Mouse (Mus musculus) right cerebral cortex, postnatal 36 days (tissue): ENCODE data around the gene Olfml2a.

Source experiments
- DNase-seq, 2 experiments: peaks; one replicate each; pipeline ENCODE4 v3.0.0; 2022; ENCODE audit warnings: low spot score in 2 of 2, mixed read lengths in 1 of 2

Olfml2a gene

DNA sequence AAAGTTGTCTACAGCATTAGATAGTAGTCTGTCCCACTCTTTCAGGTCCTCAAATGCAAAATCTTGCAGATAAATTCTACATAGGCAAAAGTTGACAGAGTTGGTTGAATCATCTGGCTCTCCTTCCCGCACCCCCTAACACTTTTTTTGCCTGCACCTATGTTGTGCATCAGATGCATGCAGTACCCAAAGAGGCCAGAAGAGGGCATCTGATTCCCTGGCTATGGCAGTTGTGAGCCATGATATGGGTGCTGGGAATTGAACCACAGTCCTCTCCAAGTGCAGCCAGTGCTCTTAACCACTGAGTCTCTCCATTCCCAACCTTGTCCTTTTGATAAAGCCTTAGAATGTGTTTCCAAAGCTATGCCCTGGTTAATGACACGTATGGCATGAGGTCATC, 51.7 kb downstream of the Olfml2a start:
- no peak for DNase-seq

GRCm38 (mm10) chr2:38986580-38986979, 54.8 kb downstream of the Olfml2a start:
- DNase-seq, result no peak

DNA sequence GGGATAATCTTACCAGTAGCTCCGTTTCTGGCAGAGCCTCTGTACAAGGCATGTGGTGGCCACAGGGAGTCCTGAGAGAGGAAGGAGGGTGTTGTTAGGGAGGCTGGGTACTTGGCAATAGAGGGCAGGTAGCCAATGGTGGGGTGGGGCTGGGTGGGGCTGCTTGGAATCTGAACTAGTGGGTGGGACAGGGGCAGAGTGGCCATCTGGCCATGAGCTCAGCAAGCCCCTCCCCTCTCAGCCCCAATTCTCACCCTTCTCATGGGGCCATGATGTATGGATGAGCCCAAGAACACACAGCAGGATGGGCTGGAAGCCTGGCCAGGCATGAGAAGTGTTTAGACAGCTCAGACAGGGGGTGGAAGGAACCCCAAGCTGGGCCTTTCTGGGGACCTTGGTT, 55.6 kb downstream of the Olfml2a start:
- DNase-seq, result no peak

GRCm38 (mm10) chr2:38987803-38988510, 56.2 kb downstream of the Olfml2a start:
- no peak for DNase-seq

DNA sequence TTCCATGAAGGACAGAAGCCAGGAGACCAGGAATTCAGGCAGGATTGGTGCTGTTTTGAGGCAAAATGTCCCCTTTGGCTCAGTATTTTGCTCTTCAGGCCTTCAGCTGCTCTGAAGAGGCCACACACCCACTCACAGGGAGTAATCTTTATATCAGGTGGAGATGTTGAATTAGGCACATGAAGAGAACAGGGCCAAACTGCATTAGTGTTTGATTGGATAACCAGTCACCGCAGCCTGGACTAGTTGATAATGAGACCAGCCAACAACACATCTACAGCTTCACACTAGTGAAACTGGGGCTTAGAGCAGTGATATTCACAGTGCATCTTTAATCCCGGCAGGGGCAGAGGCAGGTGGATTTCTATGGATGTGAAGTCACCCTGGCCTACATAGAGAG, 57.2 kb downstream of the Olfml2a start:
- DNase-seq, result no peak

- DNase-seq, result no peak
Observed at GRCm38 (mm10) chr2:38992004-38992403, 60.2 kb downstream of the Olfml2a start.

GRCm38 (mm10) chr2:38992452-38992851, 60.7 kb downstream of the Olfml2a start:
- DNase-seq, result no peak

DNA sequence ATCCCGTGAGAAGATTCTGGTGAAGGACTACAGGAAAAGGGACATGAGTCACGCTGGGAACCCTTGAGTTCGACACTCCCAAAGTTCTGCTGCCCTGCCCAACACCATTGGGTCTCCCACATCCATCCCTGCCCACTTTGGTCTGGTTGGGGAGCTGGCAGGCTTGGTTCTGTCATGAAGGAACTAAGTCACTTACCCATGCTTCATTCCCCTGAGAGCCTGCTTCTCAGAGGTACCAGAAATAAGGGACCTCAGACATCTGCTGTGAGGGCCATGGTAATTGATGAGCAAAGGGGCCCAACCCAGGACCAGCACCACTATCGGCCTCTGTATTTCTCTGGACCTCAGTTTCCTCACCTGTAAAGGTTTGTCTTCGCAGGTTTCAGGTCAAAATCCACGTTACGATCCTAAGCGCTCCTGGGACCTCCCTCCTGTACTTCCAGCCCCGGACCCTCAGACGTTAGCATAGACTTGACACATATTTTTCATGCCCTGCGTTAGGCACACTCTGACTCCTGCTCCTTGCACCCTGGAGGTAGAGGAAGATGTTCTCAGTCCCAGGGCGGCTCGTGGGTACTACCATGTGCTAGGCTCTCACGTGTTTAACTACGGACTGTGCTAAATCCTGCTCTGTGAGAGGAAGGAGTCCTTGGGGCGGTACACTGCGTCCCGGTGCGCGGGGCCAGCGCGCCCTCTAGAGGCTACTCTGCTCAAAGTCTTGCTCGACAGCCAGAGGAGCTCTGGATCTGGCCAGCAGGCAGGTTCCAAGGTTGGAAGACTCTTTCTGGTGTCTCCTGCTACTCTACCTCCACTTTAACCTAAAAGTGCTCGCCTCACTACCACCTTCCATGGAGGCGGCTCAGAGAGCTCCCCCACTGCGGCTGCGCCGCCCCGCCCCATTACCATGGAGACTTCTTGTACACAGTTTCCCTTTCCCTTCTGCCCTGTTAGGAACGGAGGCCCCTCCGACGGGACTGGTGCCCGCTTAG, 65.9 kb downstream of the Olfml2a start, which contains the start of gene Wdr38:
TSS of gene Wdr38 (plus strand) at position 91 of the 989 bp plus-strand sequence.
- DNase-seq, result peak; percentile 82 to 83

DNA sequence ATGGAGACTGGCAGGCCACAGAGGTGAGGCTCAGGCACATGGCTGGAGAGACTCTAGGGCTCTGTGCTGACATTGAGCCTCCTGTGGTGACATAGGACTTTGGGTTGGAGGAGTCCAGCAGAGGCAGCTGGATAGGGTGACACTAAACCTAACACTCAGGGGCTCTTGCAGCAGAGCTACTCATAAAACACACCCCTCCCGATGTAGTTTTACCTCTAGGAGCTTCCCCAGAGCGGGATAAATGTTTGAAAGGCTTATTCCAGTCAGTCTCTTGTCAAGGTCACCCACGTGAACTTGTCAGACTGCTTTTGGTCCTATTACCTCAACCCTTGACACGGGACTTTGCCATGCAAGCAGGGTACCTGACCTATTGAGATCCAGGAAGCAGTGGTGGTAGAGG, 67.6 kb downstream of the Olfml2a start:
- no peak for DNase-seq

- DNase-seq, result no peak
Observed at GRCm38 (mm10) chr2:38999910-39000586, 68.3 kb downstream of the Olfml2a start.

DNA sequence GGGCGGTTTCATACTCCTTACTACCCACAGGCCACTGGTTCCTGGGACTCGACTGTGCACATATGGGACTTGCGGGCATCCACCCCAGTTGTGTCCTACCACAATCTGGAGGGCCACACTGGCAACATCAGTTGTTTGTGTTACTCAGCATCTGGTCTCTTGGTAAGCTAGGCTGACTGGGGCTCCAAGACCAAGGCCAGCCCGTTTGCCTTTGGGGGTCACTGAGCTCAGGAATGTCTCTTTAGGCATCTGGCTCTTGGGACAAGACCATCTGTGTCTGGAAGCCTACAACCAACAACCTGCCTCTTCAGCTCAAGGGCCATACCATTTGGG, 68.8 kb downstream of the Olfml2a start:
- DNase-seq, result no peak

DNA sequence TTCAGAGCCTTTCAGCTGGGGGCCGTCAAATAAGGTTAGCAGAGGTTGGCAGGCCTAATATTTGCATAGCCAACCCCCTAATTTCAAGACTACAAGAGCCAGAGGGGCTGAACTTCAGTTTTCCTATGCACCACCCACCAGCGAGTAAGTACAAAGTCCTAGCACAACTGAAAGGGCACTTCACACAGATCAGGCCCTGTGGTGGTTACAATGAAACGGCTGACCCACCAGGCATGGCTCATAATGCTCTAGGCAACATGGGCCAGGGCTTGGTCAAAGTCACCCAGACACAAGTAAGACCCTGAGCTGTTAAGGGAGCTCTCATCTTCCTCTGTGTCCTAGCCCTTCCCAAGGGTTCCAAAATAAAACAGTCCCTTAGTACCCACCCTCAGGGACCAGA, 70.1 kb downstream of the Olfml2a start:
- DNase-seq, result no peak

DNA sequence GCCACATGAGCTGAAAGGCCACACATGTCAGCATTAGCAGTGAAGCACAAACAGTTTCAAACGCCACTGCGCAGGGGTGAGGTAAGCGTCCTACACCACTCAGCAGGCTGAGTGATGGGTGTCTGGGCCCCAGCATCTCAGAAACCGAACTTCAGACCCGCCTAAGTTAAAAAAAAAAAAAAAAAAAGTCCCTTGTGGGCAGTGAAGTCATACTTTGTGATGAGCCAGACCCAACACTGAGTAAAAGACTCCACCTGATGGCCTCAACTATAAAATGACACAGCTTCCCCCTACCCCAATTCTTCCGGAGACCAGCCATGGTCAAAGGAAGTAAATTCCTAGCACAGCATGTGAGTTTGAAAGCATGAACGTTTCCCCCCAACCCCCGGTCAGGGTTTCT, 71.3 kb downstream of the Olfml2a start:
- DNase-seq, result no peak

GRCm38 (mm10) chr2:39003512-39003911, 71.7 kb downstream of the Olfml2a start:
- DNase-seq, result no peak

DNA sequence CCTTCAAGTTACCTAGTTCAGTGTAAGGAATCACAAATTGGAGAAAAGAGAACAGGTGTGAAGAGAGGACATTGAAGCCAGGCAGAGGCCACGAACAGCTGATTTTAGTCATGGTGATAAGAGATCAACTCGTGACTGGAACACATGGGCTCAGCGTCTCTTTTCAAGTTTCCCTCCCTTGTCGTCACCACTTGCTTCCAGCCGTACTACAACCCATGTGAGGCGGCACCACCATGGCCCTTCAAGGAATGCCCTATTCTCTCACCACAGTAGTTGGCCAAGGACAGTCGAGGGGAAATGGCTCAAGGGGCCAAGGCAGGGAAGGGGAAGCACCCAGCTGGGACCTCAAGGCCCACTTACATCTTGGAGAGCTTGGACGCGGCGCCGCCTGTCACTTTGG, 72.6 kb downstream of the Olfml2a start:
- no peak for DNase-seq

DNA sequence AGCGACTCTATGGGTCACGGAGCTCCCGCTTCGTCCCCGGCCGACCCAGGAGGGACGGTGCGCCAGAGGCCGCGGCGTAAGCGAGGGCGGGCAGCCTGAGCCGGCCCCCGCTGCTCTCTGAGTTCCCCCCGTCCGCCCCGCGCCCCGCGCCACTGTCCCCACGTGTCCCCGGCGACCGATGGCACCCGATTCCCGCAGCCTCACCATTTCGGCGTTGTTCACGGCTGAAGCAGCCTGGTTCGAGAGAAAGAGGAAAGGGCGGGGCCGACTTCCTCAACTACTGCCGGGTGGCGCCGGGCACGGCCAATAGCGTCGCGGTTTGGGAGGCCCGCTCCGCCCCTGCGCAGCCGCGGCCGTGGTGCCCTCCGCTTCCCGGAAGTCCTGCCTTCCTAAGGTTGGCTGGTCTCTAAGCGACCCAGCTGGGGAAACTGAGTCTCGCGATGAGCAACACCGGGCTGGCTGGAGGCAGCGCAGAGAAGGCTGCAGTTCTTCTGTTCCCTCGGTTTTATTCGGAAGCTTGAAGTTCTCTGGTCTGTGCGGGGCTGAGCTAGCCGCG, 73.2 kb downstream of the Olfml2a start, which contains the start of gene Arpc5l:
TSS of gene Arpc5l (plus strand) at position 469 of the 556 bp plus-strand sequence.
- DNase-seq, result peak; percentile 89 to 90

DNA sequence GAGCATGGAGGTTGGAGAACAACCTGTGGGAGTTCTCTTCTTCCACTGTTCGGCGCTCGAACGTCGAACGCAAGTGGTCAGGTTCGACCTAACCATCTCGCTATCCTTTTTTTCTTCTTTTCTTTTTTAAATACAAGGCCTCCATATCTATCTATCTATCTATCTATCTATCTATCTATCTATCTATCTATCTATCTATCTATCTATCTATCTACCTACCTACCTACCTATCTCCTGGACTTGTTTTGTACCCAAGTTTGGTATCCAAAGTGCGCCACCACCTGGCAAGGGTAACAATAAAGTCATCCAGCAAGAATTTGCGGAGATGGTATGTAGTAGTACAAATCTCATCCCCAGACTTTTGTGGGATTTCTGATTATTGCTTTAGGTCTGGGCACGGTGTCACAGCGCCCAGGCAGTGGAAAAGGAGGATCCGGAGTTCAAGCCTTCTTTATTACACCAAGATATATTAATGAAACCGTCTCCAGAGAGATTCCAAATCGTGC, 73.8 kb downstream of the Olfml2a start, which contains the start of gene Rpl35:
TSS of gene Rpl35 (minus strand) at position 51 of the 506 bp plus-strand sequence.
- no peak for DNase-seq

- no peak for DNase-seq
Observed at GRCm38 (mm10) chr2:39006149-39006730, 74.5 kb downstream of the Olfml2a start.

GRCm38 (mm10) chr2:39007865-39008264, 76.1 kb downstream of the Olfml2a start:
- peak; percentile 89 to 93 for DNase-seq

DNA sequence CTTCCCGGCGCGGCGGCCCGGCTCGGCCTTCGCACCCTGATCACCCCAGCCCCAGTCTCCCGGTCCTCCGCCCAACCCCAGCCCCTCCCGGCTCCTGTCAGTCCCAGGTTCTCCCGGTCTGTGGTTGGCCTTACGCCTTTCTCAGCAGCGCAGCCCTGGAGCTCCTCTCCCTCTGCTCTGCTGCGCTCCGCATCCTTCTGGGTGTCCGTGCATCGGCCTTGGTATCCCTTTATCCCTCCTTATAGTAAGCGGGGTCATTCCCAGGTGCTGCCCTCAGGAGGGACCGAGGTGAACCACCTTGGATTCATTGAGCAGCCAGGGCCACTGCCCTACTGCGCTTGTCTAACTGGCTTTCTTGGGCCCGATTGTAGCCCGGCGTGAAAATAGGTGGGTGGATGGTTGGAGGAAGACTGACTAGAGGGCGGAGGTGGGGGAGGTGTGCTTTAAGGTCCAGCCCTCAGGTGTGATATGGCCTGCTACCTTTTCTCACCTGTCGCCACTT, 76.6 kb downstream of the Olfml2a start:
- DNase-seq, result no peak

- no peak for DNase-seq
Observed at GRCm38 (mm10) chr2:39008954-39009365, 77.2 kb downstream of the Olfml2a start.
